Mouse (Mus musculus) MEL (cell line): ENCODE data around the gene Syt9.

Experiments
- CTCF ChIP-seq, 3 experiments: IDR thresholded peaks in 2 of 3; conservative IDR thresholded peaks in 1 of 3; 2 replicates each; pipeline ENCODE4 v1.5.1; 2011 to 2012; ENCODE audit warnings: low read length in 3 of 3, low read depth in 2 of 3, mild to moderate bottlenecking in 2 of 3, improper control_type of control experiment in 1 of 3, inconsistent platforms in 1 of 3, mixed read lengths in 1 of 3, moderate library complexity in 1 of 3; ENCODE audit not compliant: control insufficient read depth in 1 of 3, insufficient read depth in 1 of 3, poor library complexity in 1 of 3, severe bottlenecking in 1 of 3
- E2F4 ChIP-seq: IDR thresholded peaks from 2 replicates; pipeline ENCODE4 v1.6.1; 2011; ENCODE audit warnings: low read depth, low read length, improper control_type of control experiment, borderline replicate concordance
- GATA1 ChIP-seq: IDR thresholded peaks from 2 replicates; pipeline ENCODE4 v1.6.1; 2011; ENCODE audit warnings: low read depth, low read length, improper control_type of control experiment
- NELFE ChIP-seq: IDR thresholded peaks from 2 replicates; pipeline ENCODE4 v1.6.1; 2011; ENCODE audit warnings: low read depth, low read length, improper control_type of control experiment
- USF2 ChIP-seq, 2 experiments: IDR thresholded peaks; 2 replicates each; pipeline ENCODE4 v1.6.1; 2011 to 2012; ENCODE audit warnings: improper control_type of control experiment in 2 of 2, low read length in 2 of 2, borderline replicate concordance in 1 of 2, inconsistent platforms in 1 of 2, low read depth in 1 of 2, mild to moderate bottlenecking in 1 of 2; ENCODE audit not compliant: insufficient read depth in 1 of 2
- ZNF384 ChIP-seq: IDR thresholded peaks from 2 replicates; pipeline ENCODE4 v1.6.1; 2012; ENCODE audit warnings: low read depth, mild to moderate bottlenecking, inconsistent platforms, low read length, improper control_type of control experiment

DNA sequence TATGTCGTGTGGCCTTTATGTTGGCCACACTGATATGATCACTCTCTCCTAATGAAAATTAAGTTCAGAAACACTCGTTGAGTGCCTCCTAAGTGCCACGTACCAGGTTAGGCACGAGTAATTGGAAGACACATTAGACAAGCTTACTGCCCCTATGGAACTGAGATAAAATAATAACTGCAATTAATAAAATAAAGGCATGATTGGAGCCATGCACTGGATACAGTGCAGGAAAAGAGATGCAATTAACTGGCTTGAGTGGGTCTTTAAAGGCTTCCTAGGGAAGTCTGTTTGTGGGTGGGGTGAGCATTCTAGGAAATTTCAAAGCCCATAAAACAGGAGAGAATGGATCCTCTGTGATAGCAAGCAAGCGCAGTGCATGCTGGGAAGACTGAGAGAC lies 10.0 kb downstream of the Syt9 start:
- TF ChIP-seq GATA1: no peak
- TF ChIP-seq CTCF (IDR thresholded peaks at IDR 0.05 in 2 of 3, conservative IDR thresholded peaks at IDR 0.05 in 1 of 3; ENCODE audit: control insufficient read depth in 1 of 3, insufficient read depth in 1 of 3, low read depth in 2 of 3, low read length in 3 of 3, poor library complexity in 1 of 3, severe bottlenecking in 1 of 3): no peak
- no peak for TF ChIP-seq USF2 (IDR thresholded peaks at IDR 0.05; ENCODE audit: borderline replicate concordance in 1 of 2, insufficient read depth in 1 of 2, low read depth in 1 of 2, low read length in 2 of 2)
- TF ChIP-seq E2F4: no peak
- no peak for TF ChIP-seq ZNF384
- TF ChIP-seq NELFE: no peak
